Mouse (Mus musculus) macrophage (primary cell): ENCODE results near the gene Rnf34. TPM values are rescaled to one million over a fixed set of nuclear protein-coding genes. Genes with fewer than 3 reads are reported as not detected.

ENCODE experiments used
- H3K27ac ChIP-seq: fragments of 350-480 bp; formaldehyde crosslinking; 2 replicates; pipeline ENCODE4 v1.9.0; 2021
- H3K36me3 ChIP-seq: fragments of 350-480 bp; formaldehyde crosslinking; 2 replicates; pipeline ENCODE4 v1.9.0; 2021; ENCODE audit errors: inconsistent target
- H3K4me3 ChIP-seq: fragments of 350-480 bp; formaldehyde crosslinking; 2 replicates; pipeline ENCODE4 v1.9.0; 2021; ENCODE audit errors: inconsistent target
- H3K79me2 ChIP-seq: fragments of 350-480 bp; formaldehyde crosslinking; 2 replicates; pipeline ENCODE4 v1.9.0; 2021; ENCODE audit errors: inconsistent target
- WGBS: methylation state at CpG from one replicate; pipeline ENCODE4 v1.1.7; 2026; ENCODE audit warnings: inconsistent platforms; ENCODE audit not compliant: missing documents; 5-methylcytosine and 5-hydroxymethylcytosine counted together
- polyA plus RNA-seq: library from polyadenylated mRNA; stranded (reverse); fragments of 250-400 nt; gene quantifications from 3 replicates; pipeline ENCODE4 v1.2.4, GENCODE M21; 2018; ENCODE audit warnings: inconsistent platforms
- total RNA-seq, 78 experiments: library from RNA; depleted of rRNA; stranded (reverse); fragments of 250-400 nt; gene quantifications; 1 replicate in 9 of 78; 2 replicates in 24 of 78; 3 replicates in 43 of 78; 4 replicates in 2 of 78; pipeline ENCODE4 v1.2.4; 2018; ENCODE audit warnings: inconsistent platforms in 56 of 78

Rnf34 gene
- 10 to 100 TPM in 23 of 26 experiments, 1 to 10 TPM in 3; 5.1 to 31.2 (median 18.8) TPM for total RNA-seq (2018; cell fraction: chromatin; rRNA removed)
- 10 to 100 TPM; 17.2 to 33.6 (median 26.4) TPM for total RNA-seq (2018; cell fraction: cytosol; rRNA removed)
- 10 to 100 TPM; 13.5 to 64.7 (median 27.2) TPM for total RNA-seq (2018; cell fraction: nucleus; rRNA removed)
- polyA plus RNA-seq, result 17.3 to 25.3 TPM (median 18.3 TPM) in 3 replicates

DNA sequence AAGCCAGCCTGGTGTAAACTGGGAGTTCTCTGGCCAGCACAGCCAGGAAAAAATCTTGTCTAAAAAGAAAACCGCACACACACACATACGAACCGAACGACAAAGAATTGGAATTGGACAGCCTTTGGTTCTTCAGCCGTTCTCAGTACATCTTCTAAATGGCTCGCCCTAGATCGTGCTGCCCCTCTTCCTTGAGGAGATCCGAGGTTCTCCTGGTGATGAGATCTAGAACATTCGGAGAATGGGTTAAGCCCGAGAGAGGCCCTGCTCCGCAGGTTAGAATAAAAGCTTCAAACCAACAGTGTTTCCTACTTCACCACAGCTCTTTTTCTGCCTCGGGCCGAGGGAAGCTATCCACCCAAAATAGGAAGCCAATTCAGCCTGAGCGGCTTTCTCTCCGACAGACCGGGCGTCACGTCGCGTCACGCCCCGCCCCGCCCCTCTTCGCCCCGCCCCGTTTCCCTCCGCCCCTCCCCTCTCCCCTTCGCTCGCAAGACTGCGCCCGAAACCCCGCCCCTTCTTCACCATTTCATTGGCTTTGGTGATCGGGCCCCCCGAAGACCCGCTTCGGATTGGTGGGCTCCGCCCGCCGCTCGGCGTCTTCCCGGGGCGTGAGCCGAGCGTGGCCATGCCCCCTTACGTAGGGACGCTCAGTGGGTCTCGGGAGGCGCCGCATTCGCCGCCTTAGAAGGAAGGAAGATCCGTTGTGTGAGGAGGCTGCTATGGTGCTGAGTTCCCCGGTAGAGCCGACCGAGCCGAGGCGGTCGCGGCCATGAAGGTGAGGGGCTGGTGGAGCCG is at the start of gene Rnf34:
Gene Rnf34, plus strand, starts transcription at position 528 of the 798 bp plus-strand sequence.
- whole genome bisulfite sequencing, result under 1% methylated on average over 49 of the region's 61 CpGs
- Histone ChIP-seq H3K27ac (peak within 1 kb of the TSS; percentile 70), H3K36me3 (no peaks in the 10 kb centered on the region), H3K79me2 (peaks cover 45% of the 10 kb centered on the region), H3K4me3 (peak within 1 kb of the TSS; percentile 73)

GRCm38 (mm10) chr5:122800345-122801010 is 49.4 kb upstream of the Rnf34 start:
- 88% methylated on average over 13 of the region's 13 CpGs for WGBS
- Histone ChIP-seq H3K27ac (no peak overlapping the region), H3K79me2 (no peaks in the 10 kb centered on the region), H3K36me3 (peaks cover 84% of the 10 kb centered on the region), H3K4me3 (no peak overlapping the region)

GRCm38 (mm10) chr5:122801684-122802083 is 48.2 kb upstream of the Rnf34 start:
- Histone ChIP-seq H3K79me2 (no peaks in the 10 kb centered on the region), H3K27ac (no peak overlapping the region), H3K36me3 (peaks cover 94% of the 10 kb centered on the region), H3K4me3 (no peak overlapping the region)
- WGBS, result 94% methylated on average over 8 of the region's 8 CpGs

- H3K4me3 ChIP-seq, result no peak overlapping the region
- peaks cover 95% of the 10 kb centered on the region for H3K36me3 ChIP-seq
- WGBS, result 93% methylated on average over 8 of the region's 9 CpGs
- no peaks in the 10 kb centered on the region for H3K79me2 ChIP-seq
- H3K27ac ChIP-seq, result no peak overlapping the region
Observed at GRCm38 (mm10) chr5:122802706-122803105, 47.1 kb upstream of the Rnf34 start.

DNA sequence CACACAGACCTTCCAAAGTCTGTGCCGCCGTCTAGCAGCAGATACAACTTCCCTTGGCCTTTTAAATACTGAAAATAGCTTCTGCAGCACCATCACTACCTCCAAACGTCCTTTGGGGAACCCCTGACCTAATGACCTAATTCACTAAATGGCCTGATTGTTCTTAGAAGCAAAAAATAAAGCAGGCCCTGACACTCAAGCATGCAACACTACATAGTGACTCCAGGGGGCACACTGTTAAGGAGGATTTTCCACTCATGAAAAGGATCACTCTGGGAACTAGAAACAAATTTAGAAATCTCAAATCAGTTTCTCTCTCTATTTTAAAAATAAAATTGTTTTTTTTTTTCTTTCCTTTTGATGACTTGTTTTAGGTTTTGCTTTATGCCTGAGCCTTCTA is 44.3 kb upstream of the Rnf34 start:
- Histone ChIP-seq H3K79me2 (no peaks in the 10 kb centered on the region), H3K36me3 (peaks cover 77% of the 10 kb centered on the region)
- WGBS, result 57% methylated on average over 3 of the region's 3 CpGs

GRCm38 (mm10) chr5:122811364-122812079 is 38.3 kb upstream of the Rnf34 start:
- WGBS, result 90% methylated on average over 7 of the region's 9 CpGs
- Histone ChIP-seq H3K4me3 (no peak overlapping the region), H3K36me3 (peaks cover 59% of the 10 kb centered on the region), H3K79me2 (no peaks in the 10 kb centered on the region; the same call in 1 of the 2 replicates), H3K27ac (no peak overlapping the region)

More for the DNA sequence above, 44.3 kb upstream of the Rnf34 start:
- Histone ChIP-seq H3K27ac (no peak overlapping the region), H3K4me3 (no peak overlapping the region)

DNA sequence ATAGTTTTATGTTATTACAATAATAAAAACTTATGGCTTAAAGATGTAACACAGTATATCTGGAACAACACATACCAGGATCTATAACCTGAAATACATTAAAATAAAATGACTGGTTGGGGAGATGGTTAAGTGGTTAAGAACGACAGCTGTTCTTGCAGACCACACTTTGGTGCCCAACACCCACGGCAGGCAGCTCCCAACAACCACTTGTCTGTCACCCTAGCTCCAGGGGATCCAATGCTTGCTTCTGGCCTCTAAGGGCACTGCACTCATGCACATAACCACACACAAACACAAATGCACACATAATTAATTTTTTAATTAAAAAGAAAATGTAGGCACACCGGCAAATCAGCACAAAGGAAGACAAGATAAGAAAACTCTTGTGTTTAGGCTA is 37.1 kb upstream of the Rnf34 start:
- H3K36me3 ChIP-seq, result peaks cover 55% of the 10 kb centered on the region
- WGBS, result 84% methylated on average over 3 of the region's 3 CpGs
- H3K79me2 ChIP-seq, result peaks cover 4% of the 10 kb centered on the region; the same call in 1 of the 2 replicates
- no peak overlapping the region for H3K4me3 ChIP-seq
- no peak overlapping the region for H3K27ac ChIP-seq

- peak within 1 kb of the TSS; percentile 55 for H3K27ac ChIP-seq
- H3K36me3 ChIP-seq, result peaks cover 19% of the 10 kb centered on the region
- peak within 1 kb of the TSS; percentile 40 for H3K4me3 ChIP-seq
- under 1% methylated on average over 55 of the region's 55 CpGs for WGBS
- peaks cover 33% of the 10 kb centered on the region for H3K79me2 ChIP-seq
Observed at GRCm38 (mm10) chr5:122820777-122821523, 28.9 kb upstream of the Rnf34 start, which contains the start of gene Anapc5. Anapc5 (minus strand) TSS chr5:122821339.

DNA sequence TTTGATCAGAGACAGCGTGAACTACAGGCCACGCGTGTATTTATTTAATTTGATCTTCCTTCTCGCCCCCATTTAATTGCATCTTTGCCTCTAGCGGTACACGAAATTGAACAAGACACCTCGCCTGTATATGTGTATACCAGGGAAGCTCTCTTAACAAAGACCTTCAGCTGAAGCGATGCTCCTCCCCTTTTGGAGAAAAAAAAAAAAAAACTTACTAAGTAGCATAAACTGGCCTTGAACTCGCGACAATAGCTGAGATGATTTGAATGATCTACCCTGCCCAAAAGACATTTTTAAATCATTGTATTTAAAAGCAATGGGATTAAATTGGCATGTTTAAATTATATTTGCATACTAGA is 28.3 kb upstream of the Rnf34 start:
- Histone ChIP-seq H3K79me2 (peaks cover 33% of the 10 kb centered on the region), H3K27ac (peak overlapping the region; percentile 55), H3K4me3 (peak overlapping the region; percentile 40), H3K36me3 (peaks cover 19% of the 10 kb centered on the region)
- WGBS, result 3% methylated on average over 10 of the region's 10 CpGs

DNA sequence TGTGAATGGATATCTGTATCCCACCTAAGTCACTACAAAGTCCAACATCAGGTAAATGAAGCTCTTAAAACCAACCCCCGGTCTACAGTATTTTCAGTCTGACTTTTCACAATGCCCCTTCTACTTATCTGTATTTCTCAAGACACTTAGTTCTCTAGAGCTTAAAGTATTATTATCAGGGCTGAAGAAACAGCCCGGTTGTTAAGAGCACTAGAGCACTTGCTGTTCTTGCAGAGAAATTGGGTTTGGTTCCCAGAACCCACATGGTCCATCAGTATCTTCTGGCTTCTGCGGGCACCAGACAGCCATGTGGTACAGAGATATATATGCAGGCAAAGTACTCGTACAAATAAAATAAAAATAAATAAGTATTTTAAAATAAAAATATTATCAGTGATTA is 27.4 kb upstream of the Rnf34 start:
- Histone ChIP-seq H3K36me3 (peaks cover 15% of the 10 kb centered on the region), H3K4me3 (no peak overlapping the region), H3K27ac (no peak overlapping the region), H3K79me2 (peaks cover 29% of the 10 kb centered on the region)
- 98% methylated on average over 4 of the region's 4 CpGs for WGBS

GRCm38 (mm10) chr5:122823976-122824375 is 25.9 kb upstream of the Rnf34 start:
- peaks cover 17% of the 10 kb centered on the region for H3K79me2 ChIP-seq
- H3K36me3 ChIP-seq, result no peaks in the 10 kb centered on the region
- H3K27ac ChIP-seq, result no peak overlapping the region
- WGBS, result 85% methylated on average over 1 of the region's 1 CpGs
- H3K4me3 ChIP-seq, result no peak overlapping the region

GRCm38 (mm10) chr5:122824450-122824849 is 25.4 kb upstream of the Rnf34 start:
- Histone ChIP-seq H3K36me3 (no peaks in the 10 kb centered on the region), H3K4me3 (no peak overlapping the region), H3K27ac (no peak overlapping the region), H3K79me2 (peaks cover 12% of the 10 kb centered on the region)
- 92% methylated on average over 6 of the region's 6 CpGs for WGBS

- peaks cover 5% of the 10 kb centered on the region for H3K79me2 ChIP-seq
- no peak overlapping the region for H3K27ac ChIP-seq
- H3K4me3 ChIP-seq, result no peak overlapping the region
- 88% methylated on average over 8 of the region's 8 CpGs for WGBS
- H3K36me3 ChIP-seq, result no peaks in the 10 kb centered on the region
Observed at GRCm38 (mm10) chr5:122825099-122825498, 24.7 kb upstream of the Rnf34 start.

DNA sequence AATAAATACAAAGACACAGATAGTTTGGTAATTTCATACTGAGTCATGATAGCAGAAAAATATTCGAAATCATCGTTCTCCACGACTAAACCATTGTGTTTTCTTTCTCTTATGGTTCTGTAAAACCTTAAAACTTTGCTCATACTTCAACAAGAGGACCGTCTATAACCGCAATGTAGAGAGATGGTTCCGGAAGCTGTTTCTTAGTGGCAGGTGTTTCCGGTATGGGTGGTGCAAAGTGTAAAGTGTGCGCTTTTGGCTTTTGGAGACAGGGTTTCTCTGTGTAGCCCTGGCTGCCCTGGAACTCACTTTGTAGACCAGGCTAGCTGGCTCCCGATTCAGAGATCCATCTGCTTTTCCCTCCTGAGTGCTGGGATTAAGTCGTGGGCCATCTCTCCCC is 17.3 kb upstream of the Rnf34 start:
- no peaks in the 10 kb centered on the region for H3K36me3 ChIP-seq
- H3K4me3 ChIP-seq, result no peak overlapping the region
- H3K27ac ChIP-seq, result no peak overlapping the region
- no peaks in the 10 kb centered on the region for H3K79me2 ChIP-seq
- 75% methylated on average over 10 of the region's 10 CpGs for WGBS
